In genomic region chr14:25480916-25481666, GRCm38 (mm10) we compare ENCODE assay signal across 8 mouse cellular contexts. TPM values are rescaled to one million over a fixed set of nuclear protein-coding genes. Genes with fewer than 3 reads are reported as not detected.
A peak's percentile ranks its signal among the peaks of the same experiment; 100 is the strongest.
DNase-seq lines count a peak whose midpoint lies in the region; ATAC-seq lines count a peak whose summit lies in the region.

No protein-coding gene starts in this region.

- no peaks in the 10 kb centered on the region for H3K9me3 ChIP-seq in heart, embryonic 15.5 days (replicated peaks)
- H3K9me3 ChIP-seq in stomach, embryonic 16.5 days (replicated peaks; ENCODE audit: control insufficient read depth, low read length) = no peaks in the 10 kb centered on the region

- H3K27me3 ChIP-seq in heart, embryonic 15.5 days = no peaks in the 10 kb centered on the region
- no peaks in the 10 kb centered on the region for H3K27me3 ChIP-seq in stomach, embryonic 16.5 days (ENCODE audit: control insufficient read depth, insufficient read depth, low read length)

- peak overlapping the region; percentile 51 for H3K9ac ChIP-seq in heart, embryonic 15.5 days
- peak overlapping the region; percentile 36 for H3K9ac ChIP-seq in stomach, embryonic 16.5 days (ENCODE audit: low read length)

- DNase-seq in heart, adult 11 months = peak; percentile 98
- DNase-seq in heart, adult 8-10 months (ENCODE audit: low spot score) = no peak
- DNase-seq in c-Kit-negative CD71-positive TER-119-positive erythroid progenitor cells, embryonic 14.5 days (ENCODE audit: low read depth, low spot score) = peak; percentile 28
- DNase-seq in kidney, postnatal 10 days = peak; percentile 86
- no peak for DNase-seq in embryo, embryonic 10 days (ENCODE audit: low spot score)

- WGBS in heart, embryonic 15.5 days = 29% methylated on average over 20 of the region's 20 CpGs
- 12% methylated on average over 17 of the region's 20 CpGs for WGBS in macrophage (ENCODE audit: missing documents)
- WGBS in stomach, embryonic 16.5 days = 36% methylated on average over 20 of the region's 20 CpGs

- no peak for ATAC-seq in heart, embryonic 15.5 days (replicated peaks; ENCODE audit: insufficient number of reproducible peaks, insufficient read depth, low FRiP score, low read depth)
- ATAC-seq in stomach, embryonic 16.5 days (ENCODE audit: insufficient read depth, low FRiP score) = peak; percentile 90

- H3K79me2 ChIP-seq in macrophage (ENCODE audit: inconsistent target) = peaks cover 100% of the 10 kb centered on the region

- no peak overlapping the region for H3K4me3 ChIP-seq in heart, embryonic 15.5 days
- peak overlapping the region; percentile 21; the same call in 1 of the 2 replicates for H3K4me3 ChIP-seq in macrophage (ENCODE audit: inconsistent target)
- no peak overlapping the region for H3K4me3 ChIP-seq in stomach, embryonic 16.5 days (replicated peaks; ENCODE audit: low read length)

- H3K36me3 ChIP-seq in heart, embryonic 15.5 days = no peaks in the 10 kb centered on the region
- H3K36me3 ChIP-seq in macrophage (ENCODE audit: inconsistent target) = no peaks in the 10 kb centered on the region
- H3K36me3 ChIP-seq in stomach, embryonic 16.5 days (ENCODE audit: control insufficient read depth, insufficient read depth, low read length) = no peaks in the 10 kb centered on the region

- peak overlapping the region; percentile 43 for H3K4me2 ChIP-seq in heart, embryonic 15.5 days
- peak overlapping the region; percentile 27 for H3K4me2 ChIP-seq in stomach, embryonic 16.5 days (ENCODE audit: low read depth, low read length)

- H3K4me1 ChIP-seq in heart, embryonic 15.5 days (replicated peaks) = peaks cover 98% of the 10 kb centered on the region
- H3K4me1 ChIP-seq in stomach, embryonic 16.5 days (ENCODE audit: control insufficient read depth, insufficient read depth, low read length) = peaks cover 80% of the 10 kb centered on the region

- peak overlapping the region; percentile 92 for H3K27ac ChIP-seq in heart, embryonic 15.5 days
- H3K27ac ChIP-seq in macrophage = peak overlapping the region; percentile 97
- peak overlapping the region; percentile 86 for H3K27ac ChIP-seq in stomach, embryonic 16.5 days (ENCODE audit: low read length)

RNA-seq across cellular contexts. Expression of gene Zmiz1, which starts 22.1 kb away (rescaled TPM):
- total RNA-seq in heart, adult 8-10 months (2022) = 10 to 100 TPM; 34.7 to 44.1 (median 40.4) TPM
- 22.1 and 26.2 TPM in 2 replicates for polyA plus RNA-seq in heart, embryonic 15.5 days (2015; fragmentation: Nextera tagmentation; extraction: Ambion mirVana)
- 100 to 1,000 TPM; 201 to 426 (median 339) TPM for total RNA-seq in macrophage (2018; cell fraction: chromatin; rRNA removed)
- 100 to 1,000 TPM; 130 to 224 (median 189) TPM for total RNA-seq in macrophage (2018; cell fraction: cytosol; rRNA removed)
- total RNA-seq in macrophage (2018; cell fraction: nucleus; rRNA removed) = 100 to 1,000 TPM; 176 to 364 (median 261) TPM
- 74.5 to 135 TPM (median 101 TPM) in 3 replicates for polyA plus RNA-seq in macrophage (2018)
- 24.0 and 26.3 TPM in 2 replicates for polyA plus RNA-seq in stomach, embryonic 16.5 days (2015; fragmentation: Nextera tagmentation; extraction: Ambion mirVana)

Comparison
In these comparisons a context has a peak if more than half of its experiments do, and no peak if none do; other contexts are left out.
1. DNase-seq: peak in heart, adult 11 months (single experiment), c-Kit-negative CD71-positive TER-119-positive erythroid progenitor cells, embryonic 14.5 days (single experiment) and kidney, postnatal 10 days (single experiment); none in heart, adult 8-10 months (single experiment) and embryo, embryonic 10 days (single experiment).
2. Peak in every context shown above with its lines, with median percentiles within 50 percentile points of each other: H3K27ac ChIP-seq.